Mouse (Mus musculus): ENCODE measurements around the gene Pp2d1. TPM values are rescaled to one million over a fixed set of nuclear protein-coding genes. Genes with fewer than 3 reads are reported as not detected.

The Pp2d1 gene
- polyA plus RNA-seq, 1 experiment from 2014 or later = 0.21 TPM

DNA sequence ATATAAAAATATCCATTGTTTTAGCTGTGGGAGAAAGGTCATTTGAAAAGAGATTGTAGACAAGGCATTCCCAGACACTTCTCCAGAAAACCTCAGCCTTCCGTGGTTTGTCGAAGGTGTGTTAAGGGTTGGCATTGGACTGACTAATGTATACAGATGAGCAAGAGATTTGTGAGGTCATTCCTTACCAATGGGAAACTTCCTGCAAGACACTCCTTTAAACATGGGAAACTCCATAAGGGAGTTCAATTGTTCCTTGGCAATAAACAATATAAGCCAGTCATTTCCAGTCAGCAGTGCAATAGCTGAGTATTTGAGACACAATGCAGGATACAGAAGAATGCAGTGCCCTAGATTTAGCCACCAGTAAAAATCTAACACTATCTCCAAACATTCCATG is 11.2 kb downstream of the Pp2d1 start:
- 88% methylated on average over 2 of the region's 2 CpGs for WGBS
- Histone ChIP-seq H3K9me3 (ENCODE audit: control insufficient read depth, low read length) (no peaks in the 10 kb centered on the region), H3K4me1 (ENCODE audit: control insufficient read depth, insufficient read depth, low read length) (no peaks in the 10 kb centered on the region), H3K9ac (ENCODE audit: low read depth, low read length) (no peak overlapping the region), H3K27me3 (replicated peaks; ENCODE audit: control insufficient read depth, insufficient read depth, low read length) (no peaks in the 10 kb centered on the region), H3K4me3 (ENCODE audit: low read depth, low read length) (no peak overlapping the region), H3K4me2 (ENCODE audit: low read depth, low read length) (no peak overlapping the region), H3K27ac (replicated peaks; ENCODE audit: low read depth, low read length) (no peak overlapping the region), H3K36me3 (ENCODE audit: control insufficient read depth, insufficient read depth, low read length) (no peaks in the 10 kb centered on the region)
- DNase-seq (ENCODE audit: low spot score) (no peak), ATAC-seq (ENCODE audit: low read depth) (no peak)

- H3K27ac ChIP-seq (replicated peaks; ENCODE audit: low read depth, low read length) = no peak overlapping the region
- no peak overlapping the region for H3K9ac ChIP-seq (ENCODE audit: low read depth, low read length)
- DNase-seq (ENCODE audit: low spot score) (no peak), ATAC-seq (ENCODE audit: low read depth) (no peak)
- H3K4me2 ChIP-seq (ENCODE audit: low read depth, low read length) = no peak overlapping the region
- H3K4me3 ChIP-seq (ENCODE audit: low read depth, low read length) = no peak overlapping the region
- H3K9me3 ChIP-seq (ENCODE audit: control insufficient read depth, low read length) = no peaks in the 10 kb centered on the region
- no peaks in the 10 kb centered on the region for H3K27me3 ChIP-seq (replicated peaks; ENCODE audit: control insufficient read depth, insufficient read depth, low read length)
- H3K4me1 ChIP-seq (ENCODE audit: control insufficient read depth, insufficient read depth, low read length) = no peaks in the 10 kb centered on the region
- H3K36me3 ChIP-seq (ENCODE audit: control insufficient read depth, insufficient read depth, low read length) = no peaks in the 10 kb centered on the region
These were observed 18.7 kb downstream of the Pp2d1 start for GRCm38 (mm10) chr17:53520509-53520908.

- Histone ChIP-seq H3K9ac (ENCODE audit: low read depth, low read length) (no peak overlapping the region), H3K27ac (replicated peaks; ENCODE audit: low read depth, low read length) (no peak overlapping the region), H3K4me2 (ENCODE audit: low read depth, low read length) (no peak overlapping the region), H3K36me3 (ENCODE audit: control insufficient read depth, insufficient read depth, low read length) (no peaks in the 10 kb centered on the region), H3K4me1 (ENCODE audit: control insufficient read depth, insufficient read depth, low read length) (no peaks in the 10 kb centered on the region), H3K4me3 (ENCODE audit: low read depth, low read length) (no peak overlapping the region), H3K9me3 (ENCODE audit: control insufficient read depth, low read length) (no peaks in the 10 kb centered on the region), H3K27me3 (replicated peaks; ENCODE audit: control insufficient read depth, insufficient read depth, low read length) (no peaks in the 10 kb centered on the region)
- ATAC-seq (ENCODE audit: low read depth) (no peak), DNase-seq (ENCODE audit: low spot score) (no peak)
These were observed 19.9 kb downstream of the Pp2d1 start for GRCm38 (mm10) chr17:53519364-53519763.

DNA sequence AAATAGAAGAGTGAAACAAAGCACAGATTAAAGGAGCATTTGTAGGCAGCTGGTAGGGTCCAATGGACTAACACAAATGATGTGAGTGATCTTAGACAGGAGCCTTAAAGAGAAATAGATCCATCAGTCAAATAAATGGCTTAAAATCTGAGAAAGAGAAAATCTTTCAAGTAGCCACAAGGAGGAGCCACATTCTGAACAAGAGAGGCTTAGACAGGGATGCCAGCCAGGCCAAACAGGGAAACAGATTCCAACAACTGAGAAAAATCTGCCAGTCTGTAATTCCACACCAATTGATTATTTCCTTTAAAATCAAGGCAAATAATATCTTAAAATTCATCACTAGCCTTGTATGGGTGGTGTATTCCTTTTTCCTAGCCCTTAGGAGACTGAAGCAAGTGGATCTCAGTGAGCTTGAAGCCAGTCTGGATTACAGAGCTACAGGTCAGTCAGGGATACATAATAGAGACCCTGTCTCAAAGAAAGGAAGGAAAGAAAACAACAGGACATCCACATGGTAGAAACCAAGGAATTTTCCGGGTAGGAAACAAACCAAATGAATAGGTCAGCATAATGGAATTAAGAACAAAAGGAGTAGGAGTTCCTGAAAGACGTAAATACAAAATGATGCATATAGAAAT is 26.8 kb downstream of the Pp2d1 start:
- Histone ChIP-seq H3K4me2 (ENCODE audit: low read depth, low read length) (no peak overlapping the region), H3K27me3 (replicated peaks; ENCODE audit: control insufficient read depth, insufficient read depth, low read length) (no peaks in the 10 kb centered on the region), H3K36me3 (ENCODE audit: control insufficient read depth, insufficient read depth, low read length) (no peaks in the 10 kb centered on the region), H3K4me3 (ENCODE audit: low read depth, low read length) (no peak overlapping the region), H3K27ac (replicated peaks; ENCODE audit: low read depth, low read length) (no peak overlapping the region), H3K4me1 (ENCODE audit: control insufficient read depth, insufficient read depth, low read length) (peaks cover 4% of the 10 kb centered on the region; the same call in 1 of the 2 replicates), H3K9me3 (ENCODE audit: control insufficient read depth, low read length) (no peaks in the 10 kb centered on the region), H3K9ac (ENCODE audit: low read depth, low read length) (no peak overlapping the region)
- peak; percentile 71 for DNase-seq (ENCODE audit: low spot score)
- ATAC-seq (ENCODE audit: low read depth) = 0 out of 2 replicates have a peak, but pooled peaks have one; percentile 18
- WGBS = 78% methylated on average over 2 of the region's 2 CpGs

DNA sequence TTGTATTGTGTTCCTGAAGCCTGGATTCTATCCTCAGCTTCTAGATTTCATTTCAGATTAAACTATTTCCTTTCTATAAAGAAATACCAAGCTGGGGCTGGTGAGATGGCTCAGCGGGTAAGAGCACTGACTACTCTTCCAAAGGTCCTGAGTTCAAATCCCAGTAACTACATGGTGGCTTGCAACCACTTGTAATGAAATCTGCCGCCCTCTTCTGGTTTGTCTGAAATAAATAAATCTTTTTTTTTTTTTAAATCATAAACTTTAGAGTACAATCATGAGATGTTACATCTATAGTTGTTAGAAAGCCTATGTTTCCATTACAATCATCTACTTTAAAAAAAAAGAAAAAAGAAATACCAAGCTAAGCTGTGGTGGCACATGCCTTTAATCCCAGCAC is 36.3 kb downstream of the Pp2d1 start:
- ATAC-seq (ENCODE audit: low read depth) (no peak), DNase-seq (ENCODE audit: low spot score) (no peak)
- Histone ChIP-seq H3K9me3 (ENCODE audit: control insufficient read depth, low read length) (no peaks in the 10 kb centered on the region), H3K4me1 (ENCODE audit: control insufficient read depth, insufficient read depth, low read length) (no peaks in the 10 kb centered on the region), H3K36me3 (ENCODE audit: control insufficient read depth, insufficient read depth, low read length) (peaks cover 77% of the 10 kb centered on the region), H3K27me3 (replicated peaks; ENCODE audit: control insufficient read depth, insufficient read depth, low read length) (no peaks in the 10 kb centered on the region), H3K4me2 (ENCODE audit: low read depth, low read length) (no peak overlapping the region), H3K27ac (replicated peaks; ENCODE audit: low read depth, low read length) (no peak overlapping the region), H3K4me3 (ENCODE audit: low read depth, low read length) (no peak overlapping the region), H3K9ac (ENCODE audit: low read depth, low read length) (no peak overlapping the region)
- WGBS = 91% methylated on average over 2 of the region's 2 CpGs

GRCm38 (mm10) chr17:53489007-53489378 is 50.3 kb downstream of the Pp2d1 start:
- DNase-seq (ENCODE audit: low spot score) (no peak), ATAC-seq (ENCODE audit: low read depth) (no peak)
- Histone ChIP-seq H3K4me1 (ENCODE audit: control insufficient read depth, insufficient read depth, low read length) (no peaks in the 10 kb centered on the region), H3K4me2 (ENCODE audit: low read depth, low read length) (no peak overlapping the region), H3K9me3 (ENCODE audit: control insufficient read depth, low read length) (no peaks in the 10 kb centered on the region), H3K36me3 (ENCODE audit: control insufficient read depth, insufficient read depth, low read length) (peaks cover 73% of the 10 kb centered on the region), H3K4me3 (ENCODE audit: low read depth, low read length) (no peak overlapping the region), H3K27ac (replicated peaks; ENCODE audit: low read depth, low read length) (no peak overlapping the region), H3K27me3 (replicated peaks; ENCODE audit: control insufficient read depth, insufficient read depth, low read length) (no peaks in the 10 kb centered on the region), H3K9ac (ENCODE audit: low read depth, low read length) (no peak overlapping the region)
- 95% methylated on average over 1 of the region's 1 CpGs for WGBS

- H3K9ac ChIP-seq (ENCODE audit: low read depth, low read length) = no peak overlapping the region
- H3K27me3 ChIP-seq (replicated peaks; ENCODE audit: control insufficient read depth, insufficient read depth, low read length) = no peaks in the 10 kb centered on the region
- peaks cover 72% of the 10 kb centered on the region for H3K36me3 ChIP-seq (ENCODE audit: control insufficient read depth, insufficient read depth, low read length)
- H3K4me1 ChIP-seq (ENCODE audit: control insufficient read depth, insufficient read depth, low read length) = no peaks in the 10 kb centered on the region
- no peak overlapping the region for H3K27ac ChIP-seq (replicated peaks; ENCODE audit: low read depth, low read length)
- WGBS = 90% methylated on average over 4 of the region's 4 CpGs
- no peak for DNase-seq (ENCODE audit: low spot score)
- ATAC-seq (ENCODE audit: low read depth) = no peak
- H3K4me2 ChIP-seq (ENCODE audit: low read depth, low read length) = no peak overlapping the region
- H3K9me3 ChIP-seq (ENCODE audit: control insufficient read depth, low read length) = no peaks in the 10 kb centered on the region
- no peak overlapping the region for H3K4me3 ChIP-seq (ENCODE audit: low read depth, low read length)
These were observed 50.8 kb downstream of the Pp2d1 start for GRCm38 (mm10) chr17:53488291-53489006.

GRCm38 (mm10) chr17:53480433-53480832 is 58.8 kb downstream of the Pp2d1 start:
- 49% methylated on average over 7 of the region's 7 CpGs for WGBS
- H3K4me2 ChIP-seq (ENCODE audit: low read depth, low read length) = peak overlapping the region; percentile 65
- peaks cover 17% of the 10 kb centered on the region for H3K36me3 ChIP-seq (ENCODE audit: control insufficient read depth, insufficient read depth, low read length)
- no peaks in the 10 kb centered on the region for H3K27me3 ChIP-seq (replicated peaks; ENCODE audit: control insufficient read depth, insufficient read depth, low read length)
- peaks cover 20% of the 10 kb centered on the region for H3K4me1 ChIP-seq (ENCODE audit: control insufficient read depth, insufficient read depth, low read length)
- DNase-seq (ENCODE audit: low spot score) = no peak
- peak overlapping the region; percentile 90 for H3K4me3 ChIP-seq (ENCODE audit: low read depth, low read length)
- H3K9ac ChIP-seq (ENCODE audit: low read depth, low read length) = peak overlapping the region; percentile 99
- H3K27ac ChIP-seq (replicated peaks; ENCODE audit: low read depth, low read length) = no peak overlapping the region
- no peaks in the 10 kb centered on the region for H3K9me3 ChIP-seq (ENCODE audit: control insufficient read depth, low read length)
- no peak for ATAC-seq (ENCODE audit: low read depth)

GRCm38 (mm10) chr17:53479604-53480041 is 59.6 kb downstream of the Pp2d1 start:
- peak overlapping the region; percentile 90 for H3K4me3 ChIP-seq (ENCODE audit: low read depth, low read length)
- peaks cover 10% of the 10 kb centered on the region for H3K36me3 ChIP-seq (ENCODE audit: control insufficient read depth, insufficient read depth, low read length)
- H3K9me3 ChIP-seq (ENCODE audit: control insufficient read depth, low read length) = no peaks in the 10 kb centered on the region
- ATAC-seq (ENCODE audit: low read depth) (peak; percentile 22), DNase-seq (ENCODE audit: low spot score) (peak; percentile 69)
- H3K4me1 ChIP-seq (ENCODE audit: control insufficient read depth, insufficient read depth, low read length) = peaks cover 20% of the 10 kb centered on the region
- H3K9ac ChIP-seq (ENCODE audit: low read depth, low read length) = peak overlapping the region; percentile 99
- H3K27ac ChIP-seq (replicated peaks; ENCODE audit: low read depth, low read length) = peak overlapping the region; percentile 100
- no peaks in the 10 kb centered on the region for H3K27me3 ChIP-seq (replicated peaks; ENCODE audit: control insufficient read depth, insufficient read depth, low read length)
- H3K4me2 ChIP-seq (ENCODE audit: low read depth, low read length) = peak overlapping the region; percentile 65
- WGBS = 0% methylated on average over 17 of the region's 33 CpGs

Data from embryonic facial prominence, embryonic 14.5 days (tissue).